15 mouse cellular contexts compared by ENCODE assay signal in genomic region chr2:71048896-71049295, GRCm38 (mm10). TPM values are rescaled to one million over a fixed set of nuclear protein-coding genes. Genes with fewer than 3 reads are reported as not detected.
DNase-seq lines count a peak whose midpoint lies in the region; ATAC-seq and TF ChIP-seq lines count a peak whose summit lies in the region.
"Had no signal": no experiment of that assay in that cellular context is flagged by ENCODE, and none has a peak within 500 bp of the region (broad histone marks: within the 10 kb centered on the region; RNA-seq: fewer than 3 reads in every experiment).

No protein-coding gene starts in this region.

- DNase-seq in liver, postnatal 0 days = peak; percentile 24
- peak; percentile 91 for DNase-seq in R1 (ENCODE audit: low read depth, low spot score)
- DNase-seq in thymus, postnatal 25 days = peak; percentile 34
- no peak for DNase-seq in spleen, postnatal 4 days (ENCODE audit: low spot score in 2 of 2)
- DNase-seq in adrenal gland, adult 18-20 months (ENCODE audit: low spot score in 2 of 2) = no peak
- DNase-seq: adrenal gland, postnatal 10 days; cerebellum, adult 8-10 months; kidney, postnatal 10 days; liver, embryonic 13.5 days; right cerebral cortex, postnatal 4 days had no signal

- TF ChIP-seq CTCF in liver, postnatal 0 days (IDR thresholded peaks at IDR 0.05; ENCODE audit: low read depth) = 0 out of 2 replicates have a peak, but pooled peaks have one; percentile 15
- TF ChIP-seq CTCF in intestine, postnatal 0 days (IDR thresholded peaks at IDR 0.05; ENCODE audit: low read depth) = peak; percentile 54

- peaks cover under 1% of the 10 kb centered on the region for H3K4me1 ChIP-seq in liver, postnatal 0 days (ENCODE audit: insufficient read depth)
- peaks cover 35% of the 10 kb centered on the region for H3K4me1 ChIP-seq in liver, embryonic 12.5 days
- H3K4me1 ChIP-seq in intestine, postnatal 0 days (replicated peaks; ENCODE audit: control insufficient read depth, insufficient read depth, low read length) = 0 out of 2 replicates have a peak, but pooled peaks cover 3% of the 10 kb centered on the region

- 67% methylated on average over 12 of the region's 12 CpGs for WGBS in liver, postnatal 0 days (ENCODE audit: insufficient replicate concordance)
- WGBS in liver, embryonic 12.5 days (ENCODE audit: insufficient replicate concordance) = 67% methylated on average over 12 of the region's 12 CpGs
- 68% methylated on average over 12 of the region's 12 CpGs for WGBS in intestine, postnatal 0 days

- no peak overlapping the region for H3K4me2 ChIP-seq in liver, postnatal 0 days (ENCODE audit: low read depth, low read length)
- H3K4me2 ChIP-seq in liver, embryonic 12.5 days = no peak overlapping the region
- no peak overlapping the region for H3K4me2 ChIP-seq in intestine, postnatal 0 days (replicated peaks; ENCODE audit: low read depth)
- H3K4me2 ChIP-seq: forebrain, embryonic 13.5 days; heart, embryonic 15.5 days; liver, embryonic 13.5 days had no signal

- no peak overlapping the region for H3K9ac ChIP-seq in liver, postnatal 0 days (replicated peaks)
- H3K9ac ChIP-seq in liver, embryonic 12.5 days = no peak overlapping the region
- H3K9ac ChIP-seq in intestine, postnatal 0 days (ENCODE audit: low read depth, low read length) = no peak overlapping the region
- H3K9ac ChIP-seq: forebrain, embryonic 13.5 days; heart, embryonic 15.5 days; liver, embryonic 13.5 days had no signal

- peaks cover 3% of the 10 kb centered on the region; the same call in 1 of the 2 replicates for H3K36me3 ChIP-seq in liver, postnatal 0 days (replicated peaks; ENCODE audit: insufficient read depth, low read length)
- H3K36me3 ChIP-seq in liver, embryonic 12.5 days = peaks cover 3% of the 10 kb centered on the region; the same call in 1 of the 2 replicates
- no peaks in the 10 kb centered on the region for H3K36me3 ChIP-seq in intestine, postnatal 0 days (ENCODE audit: control insufficient read depth, insufficient read depth)
- H3K36me3 ChIP-seq: heart, embryonic 15.5 days had no signal

- H3K9me3 ChIP-seq in liver, postnatal 0 days (ENCODE audit: low read length) = no peaks in the 10 kb centered on the region
- no peaks in the 10 kb centered on the region for H3K9me3 ChIP-seq in liver, embryonic 12.5 days (replicated peaks)
- H3K9me3 ChIP-seq in intestine, postnatal 0 days (ENCODE audit: control insufficient read depth) = no peaks in the 10 kb centered on the region
- H3K9me3 ChIP-seq: forebrain, embryonic 13.5 days; heart, embryonic 15.5 days; liver, embryonic 13.5 days had no signal

- ATAC-seq in liver, postnatal 0 days = no peak; the same call in 1 of the 2 replicates
- no peak for ATAC-seq in liver, embryonic 12.5 days
- ATAC-seq in intestine, postnatal 0 days = peak; percentile 50; the same call in 1 of the 2 replicates
- ATAC-seq: forebrain, embryonic 13.5 days had no signal

- H3K27me3 ChIP-seq in liver, postnatal 0 days (ENCODE audit: insufficient read depth, low read length) = no peaks in the 10 kb centered on the region
- H3K27me3 ChIP-seq in liver, embryonic 12.5 days (replicated peaks) = no peaks in the 10 kb centered on the region
- no peaks in the 10 kb centered on the region for H3K27me3 ChIP-seq in intestine, postnatal 0 days (replicated peaks; ENCODE audit: control insufficient read depth, insufficient read depth, low read length)
- H3K27me3 ChIP-seq: CH12.LX; forebrain, embryonic 13.5 days; heart, embryonic 15.5 days; liver, embryonic 13.5 days had no signal

- no peak overlapping the region for H3K4me3 ChIP-seq in liver, postnatal 0 days (ENCODE audit: low read depth, low read length)
- no peak overlapping the region for H3K4me3 ChIP-seq in liver, embryonic 12.5 days
- no peak overlapping the region for H3K4me3 ChIP-seq in intestine, postnatal 0 days (ENCODE audit: low read depth, low read length)
- H3K4me3 ChIP-seq: forebrain, embryonic 13.5 days; heart, embryonic 15.5 days; liver, embryonic 13.5 days had no signal

- no peak for TF ChIP-seq EP300 in liver, postnatal 0 days (IDR thresholded peaks at IDR 0.05; ENCODE audit: low read depth)

- H3K27ac ChIP-seq in liver, postnatal 0 days (ENCODE audit: low read depth) = no peak overlapping the region
- H3K27ac ChIP-seq in liver, embryonic 12.5 days = no peak overlapping the region
- no peak overlapping the region for H3K27ac ChIP-seq in intestine, postnatal 0 days (ENCODE audit: low read depth, low read length)
- H3K27ac ChIP-seq: forebrain, embryonic 13.5 days; heart, embryonic 15.5 days; liver, embryonic 13.5 days had no signal

RNA-seq across cellular contexts. Expression of gene Dcaf17, which starts 6.2 kb away (rescaled TPM):
- polyA plus RNA-seq in liver, postnatal 0 days (2015; fragmentation: Nextera tagmentation; extraction: Ambion mirVana) = 10.8 and 11.8 TPM in 2 replicates
- polyA plus RNA-seq in liver, embryonic 12.5 days (2016; fragmentation: Nextera tagmentation; extraction: Ambion mirVana) = 21.4 and 23.1 TPM in 2 replicates
- 17.4 and 19.3 TPM in 2 replicates for polyA plus RNA-seq in intestine, postnatal 0 days (2015; fragmentation: Nextera tagmentation; extraction: Ambion mirVana)
- 1 to 10 TPM; 7.4 to 9.8 TPM for total RNA-seq in adrenal gland, adult 18-20 months (2021)

RNA-seq across cellular contexts. Expression of gene Mettl8, which starts 6.5 kb away (rescaled TPM):
- polyA plus RNA-seq in liver, postnatal 0 days (2015; fragmentation: Nextera tagmentation; extraction: Ambion mirVana) = 3.8 and 4.0 TPM in 2 replicates
- polyA plus RNA-seq in liver, embryonic 12.5 days (2016; fragmentation: Nextera tagmentation; extraction: Ambion mirVana) = 13.4 and 13.6 TPM in 2 replicates
- polyA plus RNA-seq in intestine, postnatal 0 days (2015; fragmentation: Nextera tagmentation; extraction: Ambion mirVana) = 5.9 and 6.0 TPM in 2 replicates
- 10 to 100 TPM; 11.0 to 13.3 TPM for total RNA-seq in adrenal gland, adult 18-20 months (2021)

Comparison
In these comparisons a context has a peak if more than half of its experiments do, and no peak if none do; other contexts are left out.
1. DNase-seq: peak in liver, postnatal 0 days (single experiment), R1 (single experiment) and thymus, postnatal 25 days (single experiment); none in spleen, postnatal 4 days (0 of 2) and adrenal gland, adult 18-20 months (0 of 2).